Mouse (Mus musculus): ENCODE results near the gene Vopp1.

The Vopp1 gene

DNA sequence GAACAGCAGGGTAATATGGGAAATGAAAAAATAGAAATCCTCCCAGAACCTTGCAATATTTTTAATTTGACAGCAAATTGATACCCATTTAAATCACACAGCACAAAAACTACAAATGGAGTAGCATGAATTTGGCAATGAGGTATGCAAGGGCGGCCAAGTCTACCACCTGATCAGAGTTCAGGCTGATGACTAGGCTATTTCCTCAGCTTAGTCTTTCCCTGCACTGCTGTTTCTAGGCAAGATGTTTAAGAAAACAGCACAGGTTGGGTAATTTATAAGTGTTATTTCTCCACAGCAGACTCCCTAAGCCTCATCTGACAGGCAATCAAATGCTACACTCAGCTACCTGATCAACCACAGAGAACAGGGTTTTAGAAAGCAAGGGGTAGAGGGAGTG, 40.7 kb downstream of the Vopp1 start:
- DNase-seq (ENCODE audit: inconsistent ontology term), result no peak

DNA sequence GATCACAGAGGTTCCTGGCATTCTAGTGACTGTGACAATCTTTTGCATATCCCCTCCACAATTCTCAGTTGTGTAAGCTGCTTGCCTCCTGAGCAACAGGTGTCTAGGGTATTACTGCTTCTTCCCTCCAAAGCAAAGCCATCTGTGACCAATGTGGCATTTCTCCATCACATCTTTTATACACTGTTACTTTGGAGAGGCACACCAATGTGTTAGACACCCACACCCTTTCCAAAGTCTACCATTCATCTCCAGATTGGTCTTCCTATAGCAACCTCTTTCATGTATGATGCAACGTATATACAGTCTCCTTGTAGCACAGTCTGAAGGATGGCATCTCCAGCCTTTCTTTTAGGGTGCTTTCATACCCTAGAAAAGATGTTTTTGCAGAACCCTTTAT, 42.3 kb downstream of the Vopp1 start:
- no peak for DNase-seq (ENCODE audit: inconsistent ontology term)

DNA sequence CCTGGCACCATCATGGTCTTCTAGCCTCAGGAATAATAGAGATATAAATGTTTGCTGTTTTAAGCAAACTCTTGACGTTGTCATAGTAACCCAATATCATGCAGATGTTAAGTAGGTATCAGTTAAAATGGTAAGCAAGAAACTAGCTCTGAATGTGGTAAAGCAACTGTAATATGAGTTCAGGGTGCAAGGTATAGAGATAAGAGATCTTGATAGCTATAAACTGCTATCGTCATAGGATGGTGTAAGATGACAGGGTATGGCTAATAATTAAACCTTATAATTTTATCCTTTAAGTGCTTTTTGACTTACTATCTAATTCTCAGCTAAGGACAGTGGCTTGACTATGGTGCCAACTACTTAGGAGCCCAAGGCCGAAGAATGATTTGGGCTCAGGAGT, 44.6 kb downstream of the Vopp1 start:
- no peak for DNase-seq (ENCODE audit: inconsistent ontology term)

DNA sequence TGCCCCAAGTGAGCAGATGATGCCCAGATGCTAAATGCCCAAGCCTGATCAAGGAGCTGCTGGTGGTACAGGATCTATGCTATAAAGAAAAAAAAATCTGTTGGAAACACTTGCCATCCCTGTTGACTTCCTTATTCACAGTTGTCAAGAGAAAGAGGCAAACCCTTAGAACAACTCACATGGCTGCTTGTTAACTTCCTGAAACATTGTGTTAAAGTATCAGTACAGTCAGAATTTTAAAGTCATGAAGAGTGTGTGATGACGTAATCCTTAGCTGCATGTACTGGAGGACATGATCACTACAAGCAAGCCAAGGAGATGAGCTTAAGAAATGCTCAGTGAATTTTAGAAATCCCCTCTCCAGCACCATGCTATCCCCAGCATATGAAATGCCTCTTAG, 51.2 kb downstream of the Vopp1 start:
- DNase-seq (ENCODE audit: inconsistent ontology term), result no peak

GRCm38 (mm10) chr6:57770467-57771190, 54.3 kb downstream of the Vopp1 start:
- no peak for DNase-seq (ENCODE audit: inconsistent ontology term)

- no peak for DNase-seq (ENCODE audit: inconsistent ontology term)
Observed at GRCm38 (mm10) chr6:57768948-57769525, 55.9 kb downstream of the Vopp1 start.

- DNase-seq (ENCODE audit: inconsistent ontology term), result no peak
Observed at GRCm38 (mm10) chr6:57767112-57767868, 57.7 kb downstream of the Vopp1 start.

DNA sequence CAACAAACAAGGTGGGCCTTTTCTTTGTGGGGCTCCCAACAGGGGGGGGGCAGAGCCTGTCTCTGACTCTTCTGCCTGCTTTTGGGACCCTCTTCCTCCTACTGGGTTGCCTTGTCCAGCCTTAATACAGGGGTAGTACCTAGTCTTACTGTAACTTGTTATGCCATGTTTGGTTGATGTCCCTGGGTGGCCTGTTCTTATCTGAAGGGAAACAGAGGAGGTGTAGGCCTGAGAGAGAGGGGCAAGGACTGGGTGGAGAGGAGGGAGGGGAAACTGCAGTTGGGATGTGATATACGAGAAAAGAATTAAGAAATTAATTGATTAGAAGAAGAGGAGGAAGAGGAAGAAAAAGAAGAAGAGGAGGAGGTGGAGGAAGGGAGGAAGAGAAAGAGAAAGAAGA, 58.7 kb downstream of the Vopp1 start:
- DNase-seq (ENCODE audit: inconsistent ontology term), result no peak

DNA sequence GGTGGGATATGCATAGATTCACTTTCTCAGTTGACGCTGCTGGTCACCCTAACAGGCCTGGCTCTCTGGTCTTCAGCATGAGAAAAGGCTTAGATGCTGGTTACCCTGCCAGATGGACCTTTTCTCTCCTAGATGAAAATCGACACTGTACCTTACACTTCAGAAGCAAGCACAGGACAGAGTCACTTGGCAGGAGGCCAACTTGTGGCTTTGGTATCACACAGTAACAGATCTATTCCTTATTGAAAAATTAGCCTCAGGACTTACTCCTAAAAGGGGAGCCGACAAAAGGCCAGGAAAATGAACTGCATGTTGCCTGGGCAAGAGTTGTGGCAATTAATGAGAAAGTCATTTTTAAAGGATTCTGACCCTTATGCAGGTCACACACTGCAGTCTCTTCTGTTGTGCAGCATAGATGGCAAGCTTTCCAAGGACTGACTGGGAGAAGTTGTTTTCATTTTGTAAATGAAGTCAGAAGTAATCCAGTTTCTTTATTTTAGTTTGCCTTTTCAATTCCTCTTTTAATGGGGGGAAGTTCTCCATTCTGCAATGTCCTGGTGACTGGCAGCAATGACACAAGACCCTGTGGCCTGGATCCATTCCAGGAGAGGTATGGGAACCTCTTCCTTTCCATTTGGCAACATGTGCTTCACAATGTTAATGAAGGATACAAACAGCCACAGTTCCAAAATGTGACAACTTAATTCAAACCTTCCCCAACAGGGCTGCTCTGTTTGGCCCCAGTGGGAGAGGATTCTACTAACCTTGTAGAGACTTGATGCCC, 59.7 kb downstream of the Vopp1 start:
- no peak for DNase-seq (ENCODE audit: inconsistent ontology term)

DNA sequence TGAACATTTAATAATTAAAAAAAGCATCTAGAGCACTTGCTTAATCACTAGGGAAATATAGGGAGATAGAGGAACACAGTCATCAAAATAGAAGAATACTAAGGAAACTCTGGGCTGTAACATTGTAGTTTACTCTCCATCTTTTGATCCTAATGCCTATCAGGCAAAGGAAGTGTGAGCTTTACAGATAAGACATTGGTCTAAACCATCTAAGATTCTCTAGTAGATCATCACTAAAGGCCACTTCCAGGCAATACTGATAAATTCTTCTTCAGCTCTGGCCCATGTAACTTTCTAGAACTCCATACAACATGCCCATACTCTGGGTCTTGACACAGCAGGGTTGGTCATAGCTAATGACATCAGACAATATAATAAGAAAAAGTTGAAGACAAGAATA, 61.9 kb downstream of the Vopp1 start:
- no peak for DNase-seq (ENCODE audit: inconsistent ontology term)

GRCm38 (mm10) chr6:57753962-57754759, 70.8 kb downstream of the Vopp1 start:
- no peak for DNase-seq (ENCODE audit: inconsistent ontology term)

- DNase-seq (ENCODE audit: inconsistent ontology term), result no peak
Observed at GRCm38 (mm10) chr6:57745748-57746129, 79.2 kb downstream of the Vopp1 start.

GRCm38 (mm10) chr6:57744974-57745747, 79.8 kb downstream of the Vopp1 start:
- no peak for DNase-seq (ENCODE audit: inconsistent ontology term)

DNA sequence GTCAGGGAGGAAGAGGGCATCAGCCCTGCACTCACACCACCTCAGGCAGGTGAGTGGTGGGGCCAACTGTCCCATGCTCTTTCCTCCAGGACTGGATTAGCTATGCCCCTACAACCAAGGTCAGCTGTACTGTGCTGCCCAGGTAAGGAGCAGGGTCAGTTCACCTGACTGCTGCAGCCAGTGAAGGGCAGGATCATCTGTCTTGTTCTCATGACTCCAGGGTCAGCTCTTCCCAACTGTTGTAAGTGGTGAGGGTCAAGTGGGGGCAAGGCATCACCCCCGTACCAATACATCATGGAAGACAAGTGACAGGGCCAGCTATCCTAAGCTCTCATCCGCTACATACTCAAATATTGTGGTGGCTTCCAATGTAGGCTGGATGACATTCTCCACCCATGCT, 80.8 kb downstream of the Vopp1 start:
- no peak for DNase-seq (ENCODE audit: inconsistent ontology term)

DNA sequence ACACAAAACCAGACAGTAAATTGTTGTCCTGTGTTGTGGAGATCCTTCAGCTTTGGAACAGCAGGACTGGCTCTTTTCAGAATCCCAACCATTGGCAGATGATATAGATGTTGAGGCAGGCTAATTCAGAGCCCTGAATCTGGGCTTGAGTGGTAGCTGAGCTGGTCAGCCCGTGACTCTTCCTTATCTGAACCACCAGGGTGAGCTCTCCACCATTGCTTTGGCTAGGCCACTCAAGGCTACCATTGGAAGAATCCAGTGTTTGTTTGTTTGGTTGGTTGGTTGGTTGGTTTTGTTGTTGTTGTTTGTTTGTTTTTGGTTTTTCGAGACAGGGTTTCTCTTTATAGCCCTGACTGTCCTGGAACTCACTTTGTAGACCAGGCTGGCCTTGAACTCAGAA, 81.6 kb downstream of the Vopp1 start:
- no peak for DNase-seq (ENCODE audit: inconsistent ontology term)

DNA sequence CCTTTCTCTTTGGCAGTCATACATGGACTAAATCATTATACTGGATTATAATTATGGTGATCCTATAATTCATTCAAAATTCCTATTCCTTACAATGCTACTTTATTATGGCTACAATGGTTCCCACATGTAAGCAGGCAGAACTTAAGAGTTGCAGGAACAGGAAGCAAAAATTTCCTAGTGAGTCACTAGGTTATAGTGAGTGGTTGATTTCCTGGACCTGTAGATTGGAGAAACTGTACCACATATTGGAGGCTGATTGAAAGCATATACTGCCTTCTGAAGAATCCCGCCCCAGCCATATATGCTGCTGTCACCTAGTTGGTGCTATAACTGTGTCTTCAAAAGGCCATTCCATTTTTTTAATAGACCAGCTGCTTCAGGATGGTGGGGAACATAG, 82.2 kb downstream of the Vopp1 start:
- no peak for DNase-seq (ENCODE audit: inconsistent ontology term)

- no peak for DNase-seq (ENCODE audit: inconsistent ontology term)
Observed at GRCm38 (mm10) chr6:57721347-57721746, 103.6 kb downstream of the Vopp1 start.

DNA sequence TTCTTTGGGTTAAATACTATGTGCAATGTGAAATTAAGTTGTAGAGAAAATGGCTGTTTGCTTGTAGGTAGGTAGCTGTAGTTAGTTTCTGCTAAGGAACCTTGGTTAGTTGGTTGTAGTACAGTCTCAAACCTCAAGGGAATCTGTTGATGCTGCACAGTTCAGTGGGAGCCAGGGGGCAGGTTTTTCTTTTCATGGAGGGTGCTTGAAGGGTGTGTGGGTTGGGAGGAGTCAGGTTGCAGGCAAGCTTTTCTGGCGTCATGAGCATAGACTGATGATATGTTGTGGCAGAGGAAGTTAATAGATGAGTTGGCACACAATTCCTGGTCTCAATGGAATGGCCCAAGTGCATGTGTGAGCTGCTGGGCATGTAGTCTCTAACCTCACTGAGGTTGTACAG, 113.2 kb downstream of the Vopp1 start:
- peak; percentile 26 for DNase-seq (ENCODE audit: inconsistent ontology term)

DNA sequence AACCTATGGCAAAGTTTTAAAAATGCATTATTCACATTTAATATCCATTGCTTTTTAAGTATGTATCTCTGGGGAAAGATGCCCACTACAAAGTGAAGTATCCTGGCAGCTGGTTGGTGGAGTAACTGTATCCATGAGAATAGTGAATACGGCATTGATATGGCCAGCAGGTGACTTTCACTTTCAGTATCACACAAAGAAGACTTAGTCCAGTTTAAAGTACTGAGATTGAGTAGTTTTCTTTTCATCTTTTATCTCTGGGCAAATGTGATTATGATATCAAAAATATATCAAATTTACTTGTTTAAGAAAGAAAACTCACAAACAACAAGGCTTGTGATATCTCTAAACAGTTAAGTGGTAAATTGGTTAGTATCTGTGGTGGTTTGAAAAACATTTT, 118.2 kb downstream of the Vopp1 start:
- peak; percentile 16 for DNase-seq (ENCODE audit: inconsistent ontology term)

DNA sequence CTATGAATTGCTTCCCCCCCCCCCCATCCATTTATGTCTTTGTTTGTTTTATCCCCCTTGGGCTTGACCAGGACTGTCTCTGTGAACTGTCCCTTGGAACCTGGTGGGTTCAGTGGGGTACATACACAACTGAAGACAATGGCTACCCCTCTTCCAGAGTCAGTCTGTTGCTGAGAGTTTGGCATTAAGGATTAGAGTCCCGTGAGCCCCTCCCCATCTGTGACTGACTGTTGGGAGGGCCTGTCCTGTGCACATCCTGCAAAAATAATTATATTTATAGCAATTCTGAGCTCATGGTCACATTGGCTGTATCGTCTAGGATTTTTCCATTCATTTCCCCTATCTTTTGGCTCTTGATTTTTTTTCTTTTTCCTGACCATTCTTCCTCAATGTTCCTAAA, 121.3 kb downstream of the Vopp1 start:
- DNase-seq (ENCODE audit: inconsistent ontology term), result peak; percentile 31

All from Muller cell, postnatal 12 days (primary cell).